Mouse (Mus musculus) gonadal fat pad, adult 2 months (tissue): Measurements from ENCODE around the gene Ptpn22. TPM values are rescaled to one million over a fixed set of nuclear protein-coding genes. Genes with fewer than 3 reads are reported as not detected.
"Not testable (repeated sequence)": the region's sequence is repeated elsewhere in the genome, so short reads cannot be mapped to it uniquely, and the experiment has no call there.

ENCODE experiments used
- DNase-seq: peaks from one replicate; pipeline ENCODE4 v3.0.0-alpha.2; 2012; ENCODE audit warnings: low read depth
- polyA plus RNA-seq: library from polyadenylated mRNA; depleted of rRNA; stranded (reverse); fragments of >200 nt; gene quantifications from 2 replicates; pipeline ENCODE4 v1.2.3, GENCODE M21; 2012; rRNA removed

Ptpn22 gene
- 24.0 and 30.1 TPM in 2 replicates for polyA plus RNA-seq

DNA sequence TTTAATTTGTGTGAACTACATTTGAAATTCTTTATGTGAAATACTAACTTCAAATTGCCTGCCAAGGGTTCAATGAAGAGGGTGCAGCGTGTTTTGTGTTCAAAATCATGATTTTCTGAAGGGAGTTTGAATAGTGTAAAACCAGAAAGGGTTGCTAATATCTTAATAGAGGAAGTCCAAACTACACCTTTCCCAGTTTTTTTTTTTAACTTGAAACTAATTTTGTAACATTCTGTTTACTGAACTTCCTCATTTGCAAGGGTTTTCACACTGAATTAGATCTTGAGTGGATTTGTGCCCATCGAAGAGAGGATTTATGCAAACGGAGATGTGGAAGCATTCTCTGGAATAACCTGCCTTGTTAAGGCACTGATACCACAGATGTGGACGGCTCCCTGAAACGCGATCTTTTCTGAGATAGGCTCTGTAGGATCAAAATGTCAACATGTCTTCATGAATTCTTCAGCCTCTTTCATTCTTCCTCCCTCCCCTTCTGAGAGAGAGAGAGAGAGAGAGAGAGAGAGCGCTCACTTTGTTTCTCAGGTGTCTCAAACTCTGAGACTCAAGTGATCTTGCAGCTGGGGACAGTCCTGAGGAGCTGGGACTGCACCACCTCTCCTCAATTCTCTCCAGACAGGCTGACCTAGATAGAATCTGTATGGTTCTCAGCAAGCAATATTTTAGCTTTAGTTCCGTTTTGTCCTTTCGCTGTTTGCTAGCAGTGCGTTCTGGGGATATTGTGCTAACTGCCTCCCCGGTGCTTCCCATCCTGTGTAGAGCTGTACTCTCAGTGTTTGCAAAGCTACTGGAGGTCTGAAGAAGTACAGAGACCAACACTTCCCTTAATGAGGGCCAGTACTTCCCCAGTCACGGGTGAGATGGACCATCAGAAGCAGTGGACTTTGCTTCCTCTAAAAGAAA is at the start of gene Ptpn22:
TSS of gene Ptpn22 (plus strand) at position 915 of the 921 bp plus-strand sequence.
- DNase-seq = no peak

DNA sequence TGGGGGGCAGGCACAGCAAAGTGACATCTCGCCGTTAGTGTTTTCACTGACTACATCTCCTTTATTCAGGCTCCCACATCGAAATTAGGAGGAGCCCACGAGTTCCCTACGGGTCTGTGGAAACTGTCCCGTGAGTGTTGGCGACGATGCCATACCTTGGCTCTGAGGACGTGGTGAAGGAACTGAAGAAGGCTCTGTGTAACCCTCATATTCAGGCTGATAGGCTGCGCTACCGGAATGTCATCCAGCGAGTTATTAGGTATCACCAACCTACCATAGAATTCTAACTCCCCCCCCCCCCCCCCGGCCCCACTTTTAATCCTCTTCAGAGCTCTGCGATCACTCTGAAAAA is 49.8 kb upstream of the Ptpn22 start:
- DNase-seq = no peak

DNA sequence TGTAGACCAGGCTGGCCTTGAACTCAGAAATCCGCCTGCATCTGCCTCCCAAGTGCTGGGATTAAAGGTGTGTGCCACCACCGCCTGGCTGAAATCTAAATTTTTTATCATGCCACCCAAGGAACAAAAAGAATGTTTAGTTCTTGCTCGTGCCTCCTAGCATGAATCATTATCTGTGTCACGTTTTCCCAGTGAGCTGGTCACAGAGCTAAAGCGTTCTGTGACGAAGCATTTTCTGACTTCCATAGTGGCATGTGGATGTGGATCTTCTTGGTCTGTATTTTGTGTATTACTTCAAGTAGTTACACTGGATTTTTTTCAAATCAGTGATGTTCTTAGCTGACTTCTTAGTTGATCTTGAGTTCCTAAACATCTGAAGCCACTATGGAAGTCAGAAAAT is 48.6 kb upstream of the Ptpn22 start:
- DNase-seq = no peak

DNA sequence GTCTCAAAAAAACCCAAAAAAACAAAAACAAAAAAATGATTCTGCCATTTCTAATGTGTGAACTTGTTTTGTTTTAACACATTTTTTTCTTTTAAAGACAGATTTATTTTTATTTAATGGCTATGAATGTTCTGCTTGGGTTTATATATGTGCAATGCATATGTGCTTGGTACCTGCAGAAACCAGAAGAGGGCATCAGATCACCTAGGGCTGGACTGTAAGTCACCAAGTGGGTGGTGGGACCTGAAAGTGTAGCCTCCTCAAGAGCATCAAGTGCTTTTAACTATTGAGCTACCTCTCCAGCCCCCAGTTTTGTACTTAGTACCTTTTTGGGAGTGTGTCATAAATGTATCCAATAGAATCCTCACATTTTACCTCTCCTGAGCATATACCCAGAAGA is 32.0 kb upstream of the Ptpn22 start:
- DNase-seq = no peak

DNA sequence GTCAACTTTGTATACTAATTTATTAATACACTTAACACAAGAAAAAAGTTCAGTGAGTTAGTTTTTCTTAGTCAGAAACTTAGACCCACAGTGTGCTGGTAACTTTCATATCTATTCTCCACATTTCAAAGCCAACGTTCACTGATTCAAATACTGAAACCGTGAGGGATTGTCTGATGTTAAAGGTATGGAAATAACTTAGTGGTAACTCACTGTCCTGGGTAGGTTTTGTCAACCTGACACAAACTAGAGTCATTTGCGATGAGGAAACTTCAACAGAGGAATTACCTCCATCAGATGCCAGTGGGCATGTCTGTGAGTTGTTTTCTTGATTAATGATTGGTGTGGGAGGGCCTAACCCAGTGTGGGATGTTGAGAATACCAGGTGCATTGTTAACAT is 30.6 kb upstream of the Ptpn22 start:
- no peak for DNase-seq

DNA sequence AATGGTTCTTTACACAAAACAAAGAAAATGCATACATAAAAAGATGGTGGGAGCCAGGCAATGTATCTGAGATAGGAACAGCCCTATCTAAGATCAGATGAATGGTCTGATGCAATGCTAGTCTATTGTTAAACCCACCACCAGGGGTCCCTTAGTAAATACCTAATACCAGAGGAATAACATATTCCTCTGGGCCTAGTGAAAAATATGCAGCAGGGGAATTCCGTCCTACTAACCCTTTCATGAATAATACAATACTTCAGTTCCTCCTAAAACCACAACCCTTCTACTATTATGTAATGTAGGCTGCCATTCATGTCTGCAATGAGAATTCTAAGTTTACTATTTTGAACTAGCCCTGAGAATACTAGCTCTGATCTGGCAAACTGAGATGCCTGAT is 28.9 kb upstream of the Ptpn22 start:
- not testable (repeated sequence) for DNase-seq

DNA sequence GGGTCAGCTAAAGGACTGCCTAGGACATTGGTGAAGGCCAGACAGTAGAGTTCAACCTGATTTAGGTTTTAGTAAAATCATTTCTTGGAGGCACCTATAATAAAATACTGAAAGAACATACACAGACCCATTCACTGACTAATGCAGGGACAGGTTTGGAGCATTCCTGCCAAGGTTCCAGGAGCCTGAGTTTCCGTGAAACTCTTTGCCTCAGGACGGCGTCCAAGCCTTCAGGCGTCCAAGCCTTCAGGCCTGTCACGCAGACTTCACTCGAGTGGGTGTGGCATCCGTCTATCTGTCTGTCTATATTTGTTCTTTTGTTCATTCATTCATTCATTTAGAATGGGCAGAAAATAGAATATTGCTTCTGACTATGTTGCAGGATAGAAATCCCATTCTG is 28.4 kb upstream of the Ptpn22 start:
- DNase-seq = no peak

DNA sequence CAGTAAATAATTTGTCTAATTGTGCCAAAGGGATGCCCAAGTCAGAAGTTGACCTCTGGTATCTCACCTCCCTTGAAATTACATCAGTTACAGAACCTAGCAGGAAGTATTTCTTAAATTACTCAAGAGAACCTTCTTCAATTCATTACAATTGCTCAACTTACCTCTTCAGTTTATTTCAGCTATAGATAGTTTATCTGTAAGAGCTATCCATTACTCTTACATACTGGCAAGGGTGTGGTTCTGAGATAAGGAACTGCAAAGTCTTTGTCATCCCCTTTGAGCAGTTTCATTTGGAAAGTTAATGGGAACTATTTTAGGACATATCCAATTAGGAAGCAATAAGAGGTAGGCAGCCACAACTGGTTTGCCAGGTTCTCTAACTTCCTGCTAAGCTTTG is 27.2 kb upstream of the Ptpn22 start, which contains the start of gene Bcl2l15:
TSS of gene Bcl2l15 (plus strand) at position 176 of the 400 bp plus-strand sequence.
- no peak for DNase-seq

DNA sequence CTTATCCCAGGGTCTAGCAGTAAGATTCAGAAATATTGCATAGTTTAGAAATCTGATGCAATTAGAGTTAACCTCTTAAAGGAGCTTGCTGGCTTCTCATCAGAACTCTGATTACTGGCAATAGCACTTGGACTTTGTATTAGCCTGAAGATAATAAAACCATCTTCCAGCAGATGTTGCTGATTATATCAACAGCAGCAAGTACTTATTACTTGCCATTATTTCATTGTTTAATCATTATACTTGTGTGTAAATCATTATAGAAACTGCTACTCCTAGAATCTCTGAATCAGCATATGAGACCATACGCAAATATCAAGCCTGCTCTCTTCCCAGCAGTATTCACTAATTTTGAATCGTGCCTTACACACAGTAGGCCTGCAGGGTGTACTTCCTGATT is 25.6 kb upstream of the Ptpn22 start:
- no peak for DNase-seq

DNA sequence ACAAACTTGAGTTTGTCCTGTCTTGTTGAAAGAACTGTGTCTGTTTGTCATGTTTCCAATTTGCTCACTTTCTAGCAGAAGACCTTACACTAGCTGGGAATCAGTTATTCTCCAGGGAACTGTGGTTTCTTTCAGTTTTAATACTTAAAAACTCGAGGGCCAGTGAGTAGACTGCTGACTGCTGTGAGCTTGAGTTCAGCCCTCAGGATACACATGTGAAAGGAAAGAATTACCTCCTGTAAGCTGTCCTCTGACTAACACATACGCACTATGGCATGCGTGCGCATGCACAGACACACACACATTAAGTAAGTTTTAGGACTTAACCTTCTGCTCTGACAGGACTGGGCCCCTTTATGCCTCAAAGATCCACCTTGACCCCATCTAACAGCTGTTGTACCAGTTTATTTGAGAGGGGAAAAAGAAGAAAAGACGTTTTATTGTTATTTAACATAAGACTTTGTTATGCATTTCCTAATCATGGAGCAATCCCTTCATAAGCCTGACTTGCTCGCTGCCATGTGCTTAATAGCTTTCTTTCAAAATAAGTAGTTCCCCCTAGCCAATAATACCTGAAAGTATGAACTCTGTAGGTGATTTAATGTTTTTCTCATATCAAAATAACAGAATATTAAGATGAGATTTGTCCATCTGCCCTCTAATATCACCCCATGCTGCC is 24.2 kb upstream of the Ptpn22 start:
- DNase-seq = no peak

DNA sequence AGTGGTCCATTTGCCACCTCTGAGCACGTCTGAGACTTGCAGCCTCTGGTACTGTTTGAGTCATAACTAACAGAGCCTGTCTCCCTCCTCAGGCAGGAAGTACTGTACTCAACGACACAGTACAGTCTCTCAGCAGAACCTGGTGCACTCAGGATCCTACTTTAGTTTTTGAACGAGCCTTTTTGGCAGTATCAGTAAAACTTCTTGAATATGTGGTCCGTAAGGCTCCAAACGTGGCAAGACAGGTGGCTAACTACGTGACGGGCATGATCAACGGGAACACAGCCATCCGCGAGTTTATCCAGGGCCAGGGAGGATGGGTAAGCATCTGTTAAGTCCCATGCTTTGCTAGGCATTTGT is 23.7 kb upstream of the Ptpn22 start:
- no peak for DNase-seq

DNA sequence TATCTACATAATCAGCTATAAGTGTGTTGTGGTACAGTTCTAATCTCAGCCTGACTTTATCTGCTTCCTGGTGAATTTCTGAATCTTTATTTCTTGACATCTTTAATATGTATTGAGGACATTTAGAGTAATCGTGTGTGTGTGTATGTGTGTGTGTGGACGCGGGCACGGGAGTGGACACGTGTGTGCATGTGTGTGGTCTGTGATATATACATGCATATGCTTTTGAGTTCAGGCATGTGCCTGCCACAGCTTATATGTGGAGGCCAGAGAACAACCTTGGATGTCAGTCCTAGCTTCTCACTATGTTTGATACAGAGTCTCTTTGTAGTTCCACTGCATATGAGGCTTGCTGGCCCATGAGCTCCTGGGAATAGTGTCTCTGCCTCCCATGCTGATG is 23.1 kb upstream of the Ptpn22 start:
- DNase-seq = no peak

DNA sequence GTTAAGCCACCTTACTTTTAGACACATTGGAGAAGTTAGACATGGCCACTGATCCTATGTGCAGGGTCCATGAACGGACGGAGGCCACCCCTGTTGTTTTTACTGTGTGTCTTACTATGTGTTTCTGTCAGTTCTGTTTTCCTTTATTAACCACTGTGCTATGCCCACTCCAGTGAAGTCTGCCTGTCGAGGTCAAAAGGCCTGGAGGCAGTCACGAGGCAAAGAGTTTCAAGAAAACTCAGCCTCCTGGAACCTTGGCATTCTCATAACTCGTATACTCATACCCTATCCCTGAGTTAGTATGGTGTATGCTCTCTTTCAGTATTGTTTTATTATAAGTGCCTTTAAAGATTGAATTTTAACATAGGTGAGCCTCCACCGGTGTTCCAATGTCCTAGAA is 19.9 kb upstream of the Ptpn22 start:
- no peak for DNase-seq

DNA sequence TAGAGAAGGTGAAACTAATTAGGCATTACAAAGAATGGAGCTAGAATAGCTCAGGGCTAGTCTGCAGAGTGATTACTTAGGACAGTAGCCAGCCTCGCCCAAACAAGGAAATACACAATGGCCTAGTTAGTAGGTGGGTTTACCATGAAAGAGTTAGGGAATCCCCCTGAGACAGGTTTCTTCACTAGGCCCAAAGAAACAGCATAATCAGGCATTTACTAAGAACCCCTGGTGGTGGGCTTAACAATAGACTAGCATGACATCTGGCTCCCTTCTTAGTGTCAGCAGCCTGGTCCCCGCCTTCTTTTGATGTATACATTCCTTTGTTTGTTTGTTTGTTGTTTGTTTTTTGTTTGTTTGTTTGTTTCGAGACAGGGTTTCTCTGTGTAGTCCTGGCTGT is 19.4 kb upstream of the Ptpn22 start:
- DNase-seq = not testable (repeated sequence)

DNA sequence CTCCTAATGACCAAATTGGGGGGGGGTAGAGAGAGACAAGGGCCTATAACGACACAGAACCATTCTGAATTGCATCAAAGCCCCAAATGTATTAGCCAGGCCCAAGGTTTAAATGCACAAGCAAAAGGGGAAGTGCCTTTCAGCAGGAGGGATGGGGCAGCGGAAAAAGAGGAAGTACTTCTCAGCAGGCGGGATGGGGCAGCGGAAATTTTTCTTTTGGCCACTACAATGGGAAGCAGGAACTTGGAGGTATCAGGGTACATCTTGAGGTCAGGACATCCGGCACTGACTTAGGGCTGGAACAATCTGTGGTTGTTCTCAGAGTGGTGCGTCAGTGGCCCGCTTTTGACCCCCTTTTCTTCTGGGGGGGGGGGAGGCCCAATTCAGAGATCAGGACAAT is 18.6 kb upstream of the Ptpn22 start:
- DNase-seq = not testable (repeated sequence)

DNA sequence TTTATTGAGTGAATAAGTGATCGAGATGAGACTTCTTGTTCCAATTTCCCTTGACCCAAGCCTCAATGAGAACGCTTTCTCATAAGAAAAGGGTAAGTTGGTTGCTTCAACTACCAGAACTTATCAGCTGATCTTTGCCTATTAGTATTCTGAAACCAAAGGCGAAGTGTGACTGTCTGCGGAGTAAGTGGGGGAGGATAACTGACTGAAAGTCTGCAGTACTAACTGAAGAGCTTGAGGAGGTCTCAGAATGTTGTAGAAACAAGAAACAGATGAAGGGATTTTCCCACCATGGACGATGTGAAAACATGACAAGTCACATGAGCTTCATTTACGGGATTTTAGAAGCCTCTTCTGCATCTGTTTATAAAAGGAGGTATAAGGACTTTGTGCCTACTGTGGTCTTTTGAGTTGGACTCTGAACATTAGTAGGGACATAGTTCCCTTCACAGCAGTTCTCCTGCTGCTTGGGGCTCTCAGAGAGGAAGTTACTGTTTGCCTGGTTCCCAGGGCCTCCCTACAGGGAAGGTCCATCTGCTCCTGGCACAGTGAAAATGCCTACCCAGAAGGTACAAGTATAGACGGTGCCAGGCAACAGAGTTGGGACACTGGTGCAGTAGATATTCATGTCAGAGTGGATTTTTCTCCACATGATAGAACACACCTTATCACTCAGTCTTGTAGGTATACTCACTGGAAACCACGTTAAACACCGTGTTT is 8.8 kb upstream of the Ptpn22 start:
- DNase-seq = no peak

DNA sequence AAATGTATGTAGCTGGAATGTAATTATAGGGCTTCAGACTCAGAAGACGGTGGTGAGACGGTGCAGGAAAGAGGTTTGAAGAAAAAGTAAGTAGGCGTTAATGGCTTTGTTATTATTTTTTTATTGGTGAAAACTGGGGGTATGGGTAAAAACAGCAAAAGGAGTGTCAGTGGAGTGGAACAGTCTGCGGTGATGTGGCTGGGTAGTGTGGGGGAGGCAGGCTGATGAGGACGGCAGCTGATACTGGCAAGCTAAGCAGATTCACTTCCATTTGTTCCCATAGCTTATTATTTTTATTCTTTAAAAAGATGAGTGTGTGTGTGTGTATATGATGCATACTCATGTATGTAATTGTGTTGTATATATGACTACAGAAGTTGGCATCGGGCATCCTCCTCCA is 8.1 kb upstream of the Ptpn22 start:
- no peak for DNase-seq

DNA sequence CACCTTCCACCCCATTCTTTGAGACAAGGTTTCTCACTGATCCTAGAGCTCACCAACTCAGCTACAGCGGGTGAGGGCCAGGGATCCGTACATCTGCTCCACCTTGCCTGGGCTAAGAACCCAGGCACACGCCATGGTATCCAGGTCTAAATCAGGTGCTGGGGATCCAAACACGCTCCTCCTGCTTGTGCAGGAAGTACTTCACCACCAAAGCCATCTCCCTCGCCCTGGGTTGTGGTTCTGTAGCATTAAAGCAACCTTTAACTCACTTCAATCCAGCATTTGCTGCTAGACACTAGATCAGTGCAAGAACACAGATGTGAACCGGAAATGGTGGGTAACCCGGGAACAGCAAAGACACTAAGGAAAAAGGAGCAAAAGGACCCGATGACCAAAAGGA is 7.7 kb upstream of the Ptpn22 start:
- no peak for DNase-seq

DNA sequence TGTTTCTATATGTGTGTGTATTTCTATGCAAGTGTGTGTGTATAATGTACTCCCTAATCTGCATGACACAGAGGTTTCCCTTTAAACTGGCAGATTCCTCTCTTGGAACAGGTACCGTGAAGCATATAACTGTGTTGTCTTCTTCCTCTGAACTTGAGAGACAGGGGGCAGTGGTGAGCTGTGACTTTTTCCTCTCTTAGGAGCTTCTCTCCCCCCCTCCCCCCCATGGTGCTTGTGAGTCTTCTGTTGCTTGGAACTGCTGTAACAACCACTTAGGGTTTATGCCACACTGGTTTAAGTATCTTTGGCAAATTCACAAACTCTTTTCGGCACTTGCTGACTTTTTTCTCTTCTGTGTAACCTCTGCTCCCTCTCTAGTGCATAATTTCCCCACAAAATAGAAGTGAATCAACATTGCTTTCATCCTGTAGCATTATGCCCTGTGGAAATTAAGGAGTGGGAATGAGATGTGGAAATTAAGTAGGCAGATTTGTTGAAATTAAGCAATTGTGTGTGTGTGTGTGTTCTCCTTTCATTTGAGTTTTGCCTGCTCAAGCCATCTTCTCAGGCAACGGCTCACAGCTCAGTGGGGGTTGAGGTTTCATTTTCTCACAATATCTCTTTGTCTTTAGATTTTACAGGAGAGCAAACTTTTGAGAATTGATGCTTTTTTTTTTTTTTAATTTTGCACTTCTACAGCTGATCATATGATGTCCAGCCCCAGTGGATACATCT is 6.9 kb upstream of the Ptpn22 start:
- DNase-seq = no peak

DNA sequence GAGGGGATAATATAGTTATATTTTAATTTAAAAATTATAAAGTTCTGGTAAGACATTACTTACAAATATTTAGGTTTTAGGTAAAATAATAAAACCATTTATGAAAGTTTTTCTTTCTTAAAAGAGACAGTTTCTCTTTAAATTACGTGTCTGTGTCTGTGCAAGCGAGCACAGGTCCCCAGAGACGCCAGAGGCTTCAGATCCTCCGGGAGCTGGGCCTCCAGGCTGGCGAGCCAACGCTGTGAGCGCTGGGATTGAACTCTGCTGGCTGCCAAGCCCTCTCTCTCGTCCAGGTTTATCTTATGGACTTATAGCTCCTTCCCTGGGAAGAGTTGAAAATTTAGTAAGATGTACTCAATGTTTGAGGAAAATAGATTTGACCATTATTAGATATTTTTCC is 5.8 kb upstream of the Ptpn22 start:
- no peak for DNase-seq

DNA sequence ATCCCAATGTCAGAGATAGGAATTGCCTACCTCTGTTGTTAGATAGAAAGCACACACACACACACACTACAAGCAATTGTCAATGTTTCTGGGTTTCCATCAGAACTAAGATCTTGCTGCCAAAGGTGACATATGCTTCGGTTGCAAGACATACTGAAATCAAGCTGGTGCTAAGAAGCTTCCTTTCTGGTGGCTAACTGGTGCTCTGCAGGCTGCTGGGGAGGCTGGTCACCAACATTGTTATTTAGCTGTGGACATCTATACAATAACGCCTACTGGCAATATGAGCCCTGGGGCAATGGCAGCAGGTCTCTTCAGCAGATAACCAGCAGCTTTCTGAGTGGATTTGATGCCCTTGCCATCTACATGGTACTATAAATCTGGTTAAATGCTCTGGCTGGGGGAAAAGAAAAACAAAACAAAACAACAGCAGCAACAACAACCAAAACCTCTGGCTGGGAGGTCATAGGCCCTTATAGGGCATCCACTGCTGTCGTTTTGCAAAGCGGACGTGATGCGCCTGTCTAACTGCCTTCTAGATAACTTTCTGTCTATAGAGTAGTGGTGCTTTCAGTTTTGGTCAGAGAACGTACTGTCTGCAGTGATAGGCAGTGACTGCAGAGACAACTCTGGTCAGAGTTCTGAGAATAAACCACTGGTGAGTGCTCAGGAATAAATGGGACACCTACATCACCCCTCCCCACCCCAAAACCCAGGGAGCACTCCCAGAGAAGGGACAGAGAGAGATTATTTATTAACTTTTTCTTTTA is 2.4 kb upstream of the Ptpn22 start:
- DNase-seq = no peak
